Mouse (Mus musculus) lung, postnatal 14 days (tissue): ENCODE data around the gene Chsy1.
A peak's percentile ranks its signal among the peaks of the same experiment; 100 is the strongest.

Experiments
- DNase-seq: peaks from one replicate; pipeline ENCODE4 v3.0.0; 2021

Gene Chsy1

GRCm38 (mm10) chr7:66109855-66110635, 730 bp downstream of the Chsy1 start:
- DNase-seq, result peak; percentile 30

- DNase-seq, result no peak
Measured at GRCm38 (mm10) chr7:66110636-66111112, 1.4 kb downstream of the Chsy1 start.

GRCm38 (mm10) chr7:66111211-66111610, 1.9 kb downstream of the Chsy1 start:
- no peak for DNase-seq

GRCm38 (mm10) chr7:66113561-66113960, 4.2 kb downstream of the Chsy1 start:
- no peak for DNase-seq

- no peak for DNase-seq
Measured at GRCm38 (mm10) chr7:66115821-66116343, 6.6 kb downstream of the Chsy1 start.

GRCm38 (mm10) chr7:66116906-66117482, 7.7 kb downstream of the Chsy1 start:
- DNase-seq, result peak; percentile 32

- DNase-seq, result no peak
Measured at GRCm38 (mm10) chr7:66118046-66118445, 8.7 kb downstream of the Chsy1 start.

GRCm38 (mm10) chr7:66118796-66119195, 9.5 kb downstream of the Chsy1 start:
- no peak for DNase-seq

GRCm38 (mm10) chr7:66120139-66120538, 10.8 kb downstream of the Chsy1 start:
- no peak for DNase-seq

- DNase-seq, result no peak
Measured at GRCm38 (mm10) chr7:66120702-66121396, 11.5 kb downstream of the Chsy1 start.

GRCm38 (mm10) chr7:66124551-66124968, 15.2 kb downstream of the Chsy1 start:
- no peak for DNase-seq

GRCm38 (mm10) chr7:66125368-66125767, 16.1 kb downstream of the Chsy1 start:
- DNase-seq, result no peak

GRCm38 (mm10) chr7:66127951-66128645, 18.8 kb downstream of the Chsy1 start:
- DNase-seq, result no peak

- no peak for DNase-seq
Measured at GRCm38 (mm10) chr7:66128857-66129256, 19.5 kb downstream of the Chsy1 start.

GRCm38 (mm10) chr7:66130296-66130695, 21.0 kb downstream of the Chsy1 start:
- no peak for DNase-seq

- peak; percentile 57 for DNase-seq
Measured at GRCm38 (mm10) chr7:66131776-66132421, 22.6 kb downstream of the Chsy1 start.

GRCm38 (mm10) chr7:66134154-66134553, 24.8 kb downstream of the Chsy1 start:
- no peak for DNase-seq

- no peak for DNase-seq
Measured at GRCm38 (mm10) chr7:66135644-66136043, 26.3 kb downstream of the Chsy1 start.

GRCm38 (mm10) chr7:66136187-66136586, 26.9 kb downstream of the Chsy1 start:
- no peak for DNase-seq

GRCm38 (mm10) chr7:66137309-66137708, 28.0 kb downstream of the Chsy1 start:
- DNase-seq, result no peak

- DNase-seq, result peak; percentile 40
Measured at GRCm38 (mm10) chr7:66138301-66138700, 29.0 kb downstream of the Chsy1 start.

- DNase-seq, result no peak
Measured at GRCm38 (mm10) chr7:66138878-66139277, 29.6 kb downstream of the Chsy1 start.
